Mouse (Mus musculus): ENCODE results near the gene Ell2. TPM values are rescaled to one million over a fixed set of nuclear protein-coding genes. Genes with fewer than 3 reads are reported as not detected.
A peak's percentile ranks its signal among the peaks of the same experiment; 100 is the strongest.
"Not testable (repeated sequence)": the region's sequence is repeated elsewhere in the genome, so short reads cannot be mapped to it uniquely, and the experiment has no call there.

The Ell2 gene
- total and polyA plus RNA-seq, 2 experiments from 2014 or later = 2.2 to 3.5 TPM

GRCm38 (mm10) chr13:75706882-75707816 lies 592 bp downstream of the Ell2 start:
- Histone ChIP-seq H3K9ac (replicated peaks; ENCODE audit: low read length, poor library complexity, severe bottlenecking) (peak overlapping the region; percentile 56), H3K27ac (ENCODE audit: low read depth, low read length) (no peak overlapping the region), H3K36me3 (ENCODE audit: insufficient read depth, low read length) (no peaks in the 10 kb centered on the region), H3K27me3 (ENCODE audit: insufficient read depth, low read length) (peaks cover 5% of the 10 kb centered on the region), H3K9me3 (ENCODE audit: low read length) (no peaks in the 10 kb centered on the region), H3K4me3 (ENCODE audit: low read depth, low read length) (peak overlapping the region; percentile 75), H3K4me1 (ENCODE audit: insufficient read depth, low read length) (no peaks in the 10 kb centered on the region; the same call in 1 of the 2 replicates), H3K4me2 (ENCODE audit: low read depth, low read length, poor library complexity, severe bottlenecking) (peak overlapping the region; percentile 73)
- ATAC-seq (ENCODE audit: low FRiP score) (peak; percentile 98), DNase-seq (ENCODE audit: low spot score) (peak; percentile 87)
- WGBS = 9% methylated on average over 54 of the region's 64 CpGs
- peak; percentile 6; the same call in 1 of the 2 replicates for TF ChIP-seq CTCF (IDR thresholded peaks at IDR 0.05)

DNA sequence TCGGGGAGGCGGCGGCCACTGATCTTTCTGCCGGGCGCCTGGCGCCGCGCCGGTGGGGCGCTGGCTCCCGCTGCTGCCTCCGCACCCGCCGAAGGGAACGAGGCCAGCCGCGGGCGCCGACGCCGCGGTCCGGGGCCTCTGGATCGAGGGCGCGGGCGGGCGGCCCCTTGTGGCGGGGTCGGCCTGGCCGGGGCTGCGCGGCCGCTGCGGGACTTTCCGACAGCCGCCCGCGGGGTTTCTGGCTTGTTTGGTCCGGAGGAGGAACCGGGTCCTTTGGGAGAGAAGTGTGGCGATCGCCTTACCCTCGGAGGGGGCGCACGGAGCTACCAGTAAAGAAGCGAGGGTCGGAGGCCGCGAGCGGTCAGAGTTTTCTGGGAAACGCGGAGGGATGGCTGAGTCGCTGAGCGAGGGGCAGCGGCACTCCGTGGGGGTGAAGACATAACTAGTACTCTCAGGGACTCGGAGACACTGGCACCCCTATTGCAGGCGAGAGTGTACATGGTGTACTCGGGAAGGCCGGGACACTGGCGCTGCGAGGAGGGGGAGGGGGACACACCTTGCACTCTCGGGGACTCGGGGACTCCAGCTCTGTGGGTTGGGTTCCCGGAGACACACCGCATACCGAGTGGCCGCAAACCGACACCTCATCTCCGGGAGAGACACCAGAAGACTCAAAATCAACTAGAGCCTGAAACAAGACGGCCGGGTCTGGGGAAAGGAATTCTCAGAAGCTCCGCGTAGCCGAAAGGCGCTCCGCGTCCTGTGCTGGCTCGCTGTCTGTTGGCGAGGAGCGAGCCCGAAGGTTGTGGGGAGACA lies 1.5 kb downstream of the Ell2 start:
- H3K4me1 ChIP-seq (ENCODE audit: insufficient read depth, low read length) = no peaks in the 10 kb centered on the region; the same call in 1 of the 2 replicates
- no peak overlapping the region for H3K27ac ChIP-seq (ENCODE audit: low read depth, low read length)
- peak; percentile 72 for ATAC-seq (ENCODE audit: low FRiP score)
- DNase-seq (ENCODE audit: low spot score) = peak; percentile 28
- peak overlapping the region; percentile 75 for H3K4me3 ChIP-seq (ENCODE audit: low read depth, low read length)
- peak overlapping the region; percentile 56 for H3K9ac ChIP-seq (replicated peaks; ENCODE audit: low read length, poor library complexity, severe bottlenecking)
- peak; percentile 24; the same call in 1 of the 2 replicates for TF ChIP-seq CTCF (IDR thresholded peaks at IDR 0.05)
- no peaks in the 10 kb centered on the region for H3K9me3 ChIP-seq (ENCODE audit: low read length)
- H3K4me2 ChIP-seq (ENCODE audit: low read depth, low read length, poor library complexity, severe bottlenecking) = peak overlapping the region; percentile 73
- H3K36me3 ChIP-seq (ENCODE audit: insufficient read depth, low read length) = no peaks in the 10 kb centered on the region
- WGBS = under 1% methylated on average over 81 of the region's 83 CpGs
- H3K27me3 ChIP-seq (ENCODE audit: insufficient read depth, low read length) = peaks cover 5% of the 10 kb centered on the region

DNA sequence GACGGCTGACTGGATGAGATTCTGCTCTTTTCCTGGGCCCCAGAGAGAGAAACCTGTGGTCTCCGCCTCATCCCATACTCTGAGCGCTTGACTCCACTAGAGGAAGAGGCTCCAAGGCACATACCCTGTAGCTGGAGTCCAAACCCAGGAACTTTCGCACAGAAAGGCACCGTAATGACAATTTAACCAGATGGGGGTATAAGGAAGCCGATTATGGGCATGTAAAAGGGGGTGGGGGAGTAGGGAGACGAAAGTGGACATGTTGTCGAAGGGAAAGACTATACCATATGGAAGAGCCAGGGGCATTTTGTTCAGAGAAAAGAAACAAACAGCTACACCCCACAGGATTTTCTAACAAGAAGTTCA lies 2.1 kb downstream of the Ell2 start:
- no peak for ATAC-seq (ENCODE audit: low FRiP score)
- no peaks in the 10 kb centered on the region; the same call in 1 of the 2 replicates for H3K4me1 ChIP-seq (ENCODE audit: insufficient read depth, low read length)
- no peaks in the 10 kb centered on the region for H3K9me3 ChIP-seq (ENCODE audit: low read length)
- H3K4me3 ChIP-seq (ENCODE audit: low read depth, low read length) = peak overlapping the region; percentile 75
- 7% methylated on average over 8 of the region's 8 CpGs for WGBS
- no peak for DNase-seq (ENCODE audit: low spot score)
- no peak for TF ChIP-seq CTCF (IDR thresholded peaks at IDR 0.05)
- H3K4me2 ChIP-seq (ENCODE audit: low read depth, low read length, poor library complexity, severe bottlenecking) = peak overlapping the region; percentile 73
- H3K9ac ChIP-seq (replicated peaks; ENCODE audit: low read length, poor library complexity, severe bottlenecking) = peak overlapping the region; percentile 56; the same call in 1 of the 2 replicates
- H3K27me3 ChIP-seq (ENCODE audit: insufficient read depth, low read length) = peaks cover 5% of the 10 kb centered on the region
- no peak overlapping the region for H3K27ac ChIP-seq (ENCODE audit: low read depth, low read length)
- H3K36me3 ChIP-seq (ENCODE audit: insufficient read depth, low read length) = no peaks in the 10 kb centered on the region

- H3K4me3 ChIP-seq (ENCODE audit: low read depth, low read length) = peak overlapping the region; percentile 75
- peak overlapping the region; percentile 73 for H3K4me2 ChIP-seq (ENCODE audit: low read depth, low read length, poor library complexity, severe bottlenecking)
- no peak overlapping the region for H3K9ac ChIP-seq (replicated peaks; ENCODE audit: low read length, poor library complexity, severe bottlenecking)
- H3K9me3 ChIP-seq (ENCODE audit: low read length) = no peaks in the 10 kb centered on the region
- H3K36me3 ChIP-seq (ENCODE audit: insufficient read depth, low read length) = no peaks in the 10 kb centered on the region
- WGBS = 38% methylated on average over 4 of the region's 4 CpGs
- peaks cover 5% of the 10 kb centered on the region for H3K27me3 ChIP-seq (ENCODE audit: insufficient read depth, low read length)
- no peaks in the 10 kb centered on the region; the same call in 1 of the 2 replicates for H3K4me1 ChIP-seq (ENCODE audit: insufficient read depth, low read length)
- ATAC-seq (ENCODE audit: low FRiP score) (no peak), DNase-seq (ENCODE audit: low spot score) (no peak)
- no peak overlapping the region for H3K27ac ChIP-seq (ENCODE audit: low read depth, low read length)
- TF ChIP-seq CTCF (IDR thresholded peaks at IDR 0.05) = no peak
Measured at GRCm38 (mm10) chr13:75709026-75709778, 2.6 kb downstream of the Ell2 start.

DNA sequence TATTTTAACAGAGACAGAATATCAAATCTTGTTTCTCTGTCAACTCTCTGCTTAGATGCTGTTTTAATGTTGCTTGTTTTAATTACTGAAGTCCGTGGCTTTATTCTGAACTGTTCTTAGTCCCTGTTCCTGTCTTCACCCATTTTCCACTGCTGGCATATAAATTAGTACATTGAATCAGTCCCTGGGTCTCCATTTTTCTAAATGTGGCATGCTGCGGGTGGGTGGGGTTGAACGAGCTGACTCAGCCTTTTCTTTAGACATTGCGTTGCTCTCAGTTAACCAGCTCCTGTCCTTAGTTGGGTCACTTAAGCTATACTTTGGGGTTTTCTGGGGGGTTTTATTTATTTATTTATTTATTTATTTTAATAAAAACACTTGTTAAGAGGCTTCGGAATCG lies 3.6 kb downstream of the Ell2 start:
- Histone ChIP-seq H3K27ac (ENCODE audit: low read depth, low read length) (no peak overlapping the region), H3K9me3 (ENCODE audit: low read length) (no peaks in the 10 kb centered on the region), H3K4me3 (ENCODE audit: low read depth, low read length) (no peak overlapping the region), H3K4me1 (ENCODE audit: insufficient read depth, low read length) (no peaks in the 10 kb centered on the region; the same call in 1 of the 2 replicates), H3K9ac (replicated peaks; ENCODE audit: low read length, poor library complexity, severe bottlenecking) (no peak overlapping the region), H3K4me2 (ENCODE audit: low read depth, low read length, poor library complexity, severe bottlenecking) (no peak overlapping the region), H3K27me3 (ENCODE audit: insufficient read depth, low read length) (peaks cover 5% of the 10 kb centered on the region), H3K36me3 (ENCODE audit: insufficient read depth, low read length) (no peaks in the 10 kb centered on the region)
- 68% methylated on average over 6 of the region's 6 CpGs for WGBS
- TF ChIP-seq CTCF (IDR thresholded peaks at IDR 0.05) = no peak
- no peak for DNase-seq (ENCODE audit: low spot score)
- ATAC-seq (ENCODE audit: low FRiP score) = no peak

- not testable (repeated sequence) for ATAC-seq (ENCODE audit: low FRiP score); H3K9me3 ChIP-seq (ENCODE audit: low read length); H3K27ac ChIP-seq (ENCODE audit: low read depth, low read length); DNase-seq (ENCODE audit: low spot score); H3K9ac ChIP-seq (replicated peaks; ENCODE audit: low read length, poor library complexity, severe bottlenecking); H3K4me1 ChIP-seq (ENCODE audit: insufficient read depth, low read length); H3K4me3 ChIP-seq (ENCODE audit: low read depth, low read length); H3K36me3 ChIP-seq (ENCODE audit: insufficient read depth, low read length); H3K27me3 ChIP-seq (ENCODE audit: insufficient read depth, low read length); H3K4me2 ChIP-seq (ENCODE audit: low read depth, low read length, poor library complexity, severe bottlenecking)
- WGBS = 99% methylated on average over 3 of the region's 4 CpGs
Measured at GRCm38 (mm10) chr13:75711517-75711916, 5.0 kb downstream of the Ell2 start.

GRCm38 (mm10) chr13:75712544-75712943 lies 6.0 kb downstream of the Ell2 start:
- not testable (repeated sequence) for H3K27me3 ChIP-seq (ENCODE audit: insufficient read depth, low read length); ATAC-seq (ENCODE audit: low FRiP score); DNase-seq (ENCODE audit: low spot score); H3K4me2 ChIP-seq (ENCODE audit: low read depth, low read length, poor library complexity, severe bottlenecking); H3K27ac ChIP-seq (ENCODE audit: low read depth, low read length); H3K4me1 ChIP-seq (ENCODE audit: insufficient read depth, low read length); H3K4me3 ChIP-seq (ENCODE audit: low read depth, low read length); H3K36me3 ChIP-seq (ENCODE audit: insufficient read depth, low read length); H3K9me3 ChIP-seq (ENCODE audit: low read length); H3K9ac ChIP-seq (replicated peaks; ENCODE audit: low read length, poor library complexity, severe bottlenecking)
- 96% methylated on average over 4 of the region's 5 CpGs for WGBS

All from midbrain, postnatal 0 days (tissue).